Mouse (Mus musculus): ENCODE data around the gene Pcgf3. TPM values are rescaled to one million over a fixed set of nuclear protein-coding genes. Genes with fewer than 3 reads are reported as not detected.

Gene Pcgf3
- polyA plus RNA-seq, 1 experiment from 2014 or later = 30.8 TPM

DNA sequence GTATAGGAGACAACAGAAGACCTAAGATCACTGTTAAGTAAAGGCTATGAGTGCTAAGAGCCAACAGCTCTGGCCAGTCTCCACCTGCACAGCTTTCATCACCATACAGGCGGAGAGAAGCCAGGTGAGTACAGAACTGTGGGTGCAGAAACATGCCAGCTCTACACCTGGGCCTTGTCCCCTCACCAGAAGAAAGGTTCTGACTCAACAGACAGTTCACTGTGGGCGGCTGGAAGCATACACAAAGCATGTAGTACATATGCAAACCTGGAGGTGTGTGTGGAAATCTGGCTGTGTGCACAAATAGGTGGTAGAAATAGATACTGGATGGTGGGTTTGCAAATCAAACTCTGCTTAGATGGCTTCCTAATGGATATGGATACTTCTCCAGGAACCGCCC, 61.6 kb downstream of the Pcgf3 start:
- H3K36me3 ChIP-seq (ENCODE audit: poor library complexity, severe bottlenecking) = peaks cover 6% of the 10 kb centered on the region; the same call in 1 of the 2 replicates
- H3K27me3 ChIP-seq = no peaks in the 10 kb centered on the region
- no peak overlapping the region for H3K4me2 ChIP-seq
- no peak for ATAC-seq
- no peak overlapping the region for H3K4me3 ChIP-seq
- no peaks in the 10 kb centered on the region for H3K9me3 ChIP-seq (replicated peaks)
- H3K4me1 ChIP-seq = no peaks in the 10 kb centered on the region
- no peak overlapping the region for H3K27ac ChIP-seq
- H3K9ac ChIP-seq = no peak overlapping the region
- 85% methylated on average over 3 of the region's 3 CpGs for WGBS

DNA sequence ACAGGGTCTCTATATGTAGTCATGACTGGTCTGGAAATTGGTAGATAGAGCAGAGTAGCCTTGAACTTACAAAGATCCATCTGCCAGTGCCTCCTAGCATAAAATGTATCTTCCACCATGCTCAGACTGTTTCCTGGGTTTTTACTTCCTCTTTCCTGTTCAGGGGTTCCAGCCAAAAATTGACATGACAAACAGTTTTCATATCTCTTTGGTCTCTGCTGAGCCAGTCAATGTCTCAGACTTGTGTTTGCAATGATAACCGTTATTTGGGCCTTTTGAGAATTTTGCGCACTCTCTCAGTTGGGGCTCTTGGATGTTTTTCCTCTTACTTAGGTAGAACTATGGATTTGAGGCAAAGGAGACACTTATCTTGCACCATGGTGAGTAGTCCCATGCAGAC, 73.2 kb downstream of the Pcgf3 start:
- Histone ChIP-seq H3K4me2 (no peak overlapping the region), H3K9ac (no peak overlapping the region), H3K36me3 (ENCODE audit: poor library complexity, severe bottlenecking) (peaks cover 8% of the 10 kb centered on the region), H3K4me3 (no peak overlapping the region), H3K9me3 (replicated peaks) (peaks cover 13% of the 10 kb centered on the region), H3K4me1 (no peaks in the 10 kb centered on the region), H3K27me3 (no peaks in the 10 kb centered on the region), H3K27ac (no peak overlapping the region)
- ATAC-seq = no peak
- 100% methylated on average over 2 of the region's 2 CpGs for WGBS

- Histone ChIP-seq H3K4me3 (no peak overlapping the region), H3K9ac (no peak overlapping the region), H3K36me3 (ENCODE audit: poor library complexity, severe bottlenecking) (no peaks in the 10 kb centered on the region), H3K4me2 (no peak overlapping the region), H3K27me3 (peaks cover 8% of the 10 kb centered on the region), H3K9me3 (replicated peaks) (no peaks in the 10 kb centered on the region), H3K4me1 (no peaks in the 10 kb centered on the region), H3K27ac (no peak overlapping the region)
- no peak for ATAC-seq
- WGBS = 77% methylated on average over 7 of the region's 7 CpGs
Observed at GRCm38 (mm10) chr5:108543516-108544291, 82.7 kb downstream of the Pcgf3 start.

DNA sequence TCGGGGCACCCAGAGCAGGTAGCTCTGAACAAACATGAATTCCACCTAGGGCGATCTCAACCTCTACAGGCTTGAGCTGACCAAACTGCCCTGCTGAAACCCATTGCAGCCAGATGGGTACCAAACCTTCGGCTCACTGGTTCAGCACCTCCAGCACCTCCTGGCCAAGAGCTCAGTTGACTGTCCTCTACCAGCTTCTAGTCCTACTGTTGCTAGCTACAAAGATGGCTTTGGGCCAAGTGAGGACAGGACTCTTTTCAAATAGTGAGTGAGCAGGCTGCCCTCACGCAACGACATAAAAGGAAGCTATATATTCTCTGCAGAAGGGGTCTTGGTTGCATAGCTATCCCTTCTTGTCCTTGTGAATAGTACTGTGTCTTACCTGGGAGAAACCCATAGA, 86.6 kb downstream of the Pcgf3 start:
- ATAC-seq = no peak
- Histone ChIP-seq H3K27ac (no peak overlapping the region), H3K4me1 (peaks cover 15% of the 10 kb centered on the region), H3K9me3 (replicated peaks) (no peaks in the 10 kb centered on the region), H3K4me2 (no peak overlapping the region), H3K9ac (no peak overlapping the region), H3K4me3 (no peak overlapping the region), H3K36me3 (ENCODE audit: poor library complexity, severe bottlenecking) (no peaks in the 10 kb centered on the region), H3K27me3 (peaks cover 40% of the 10 kb centered on the region)
- 90% methylated on average over 5 of the region's 5 CpGs for WGBS

GRCm38 (mm10) chr5:108549137-108549488, 88.1 kb downstream of the Pcgf3 start:
- H3K27ac ChIP-seq = no peak overlapping the region
- 18% methylated on average over 7 of the region's 7 CpGs for WGBS
- H3K4me1 ChIP-seq = peaks cover 15% of the 10 kb centered on the region
- peak overlapping the region; percentile 68 for H3K9ac ChIP-seq
- peak overlapping the region; percentile 53 for H3K4me3 ChIP-seq
- H3K9me3 ChIP-seq (replicated peaks) = no peaks in the 10 kb centered on the region
- H3K27me3 ChIP-seq = peaks cover 45% of the 10 kb centered on the region
- no peak for ATAC-seq
- H3K4me2 ChIP-seq = peak overlapping the region; percentile 84
- no peaks in the 10 kb centered on the region for H3K36me3 ChIP-seq (ENCODE audit: poor library complexity, severe bottlenecking)

DNA sequence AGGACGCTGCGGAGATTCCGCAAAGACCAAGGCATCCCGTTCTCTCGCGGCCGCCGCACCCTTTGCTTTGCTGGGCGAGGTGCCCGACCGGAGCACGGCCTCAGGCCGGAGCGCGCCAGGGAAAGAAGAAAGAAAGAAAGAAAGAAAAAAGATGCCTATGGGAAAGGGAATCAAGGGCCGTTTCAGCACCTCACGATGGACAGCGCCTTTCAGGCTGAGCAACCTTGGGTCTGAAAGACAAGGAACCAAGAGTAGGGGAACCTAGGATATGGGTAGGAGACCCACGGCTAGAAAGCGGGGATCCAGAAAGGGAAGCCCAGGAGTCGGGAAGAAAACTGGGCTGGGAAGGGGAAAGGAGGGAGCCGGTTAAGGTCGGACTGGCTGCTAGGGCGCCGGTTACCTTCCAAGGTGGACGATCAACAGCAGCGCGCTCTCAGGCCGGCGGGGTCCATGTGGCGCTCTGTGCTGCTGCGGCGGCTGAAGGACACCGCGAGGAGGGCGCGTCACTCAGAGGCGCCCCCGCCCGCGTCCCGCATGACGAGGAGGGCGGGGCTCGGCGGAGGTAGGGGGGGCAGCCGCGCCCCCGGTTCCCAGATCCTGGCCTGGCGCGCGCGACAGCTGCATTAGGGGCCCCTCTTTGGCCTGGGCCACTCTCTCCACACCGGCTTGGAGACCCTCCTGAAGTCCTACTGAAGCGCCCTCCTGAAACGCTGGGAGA, 88.6 kb downstream of the Pcgf3 start, which contains the start of gene Cplx1:
Gene Cplx1 (minus strand): TSS at position 536 of the 718 bp plus-strand sequence.
- H3K36me3 ChIP-seq (ENCODE audit: poor library complexity, severe bottlenecking) = no peaks in the 10 kb centered on the region
- peak within 1 kb of the TSS; percentile 53 for H3K4me3 ChIP-seq
- H3K4me2 ChIP-seq = peak within 1 kb of the TSS; percentile 84
- peak; percentile 90 for ATAC-seq
- under 1% methylated on average over 56 of the region's 56 CpGs for WGBS
- peak within 1 kb of the TSS; percentile 68 for H3K9ac ChIP-seq
- H3K9me3 ChIP-seq (replicated peaks) = no peaks in the 10 kb centered on the region
- peaks cover 15% of the 10 kb centered on the region for H3K4me1 ChIP-seq
- peaks cover 45% of the 10 kb centered on the region for H3K27me3 ChIP-seq
- H3K27ac ChIP-seq = no peak within 1 kb of the TSS

DNA sequence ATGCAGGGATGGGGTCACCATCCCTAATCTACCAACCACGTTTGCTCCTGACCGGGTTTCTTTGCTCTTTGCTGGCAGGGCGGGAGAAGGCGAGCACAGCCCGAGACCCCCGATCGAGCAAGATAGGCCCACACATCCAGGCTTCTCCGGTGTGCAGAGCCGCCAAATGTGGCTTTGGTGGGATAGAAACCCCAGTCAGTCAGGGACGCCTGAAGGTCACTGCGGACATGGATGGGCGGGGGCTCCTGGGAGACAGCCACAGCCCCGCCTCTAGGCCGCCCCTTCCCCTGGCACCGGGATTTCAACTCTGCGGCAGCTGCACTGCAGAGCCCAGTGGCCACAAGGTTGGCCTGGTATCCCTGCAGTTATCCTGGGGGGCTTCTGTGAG, 89.2 kb downstream of the Pcgf3 start:
- 1% methylated on average over 16 of the region's 16 CpGs for WGBS
- ATAC-seq = peak; percentile 63
- H3K27me3 ChIP-seq = peaks cover 49% of the 10 kb centered on the region

DNA sequence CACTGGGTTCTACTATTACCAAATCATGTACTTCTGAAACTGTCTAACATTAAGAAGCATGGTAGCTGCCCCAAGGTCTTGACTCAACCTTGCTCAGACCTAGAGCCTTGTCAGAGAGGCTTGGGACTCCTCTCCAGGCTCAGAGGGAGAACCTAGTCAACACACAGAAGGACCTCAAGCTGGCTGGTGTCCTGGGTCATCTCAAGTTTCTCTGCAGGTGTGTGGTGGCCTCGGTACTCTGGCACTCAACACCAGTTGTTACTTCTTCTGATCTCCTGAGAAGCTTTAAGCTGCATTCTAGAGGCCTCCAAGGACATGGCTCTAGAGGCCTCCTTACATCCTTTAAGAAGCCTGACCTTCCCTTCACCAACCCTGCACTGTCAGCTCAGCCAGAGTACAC, 93.0 kb downstream of the Pcgf3 start:
- ATAC-seq = no peak
- Histone ChIP-seq H3K36me3 (ENCODE audit: poor library complexity, severe bottlenecking) (no peaks in the 10 kb centered on the region), H3K9ac (no peak overlapping the region), H3K9me3 (replicated peaks) (no peaks in the 10 kb centered on the region), H3K4me3 (no peak overlapping the region), H3K4me1 (peaks cover 14% of the 10 kb centered on the region), H3K4me2 (no peak overlapping the region), H3K27me3 (peaks cover 38% of the 10 kb centered on the region), H3K27ac (no peak overlapping the region)
- 93% methylated on average over 1 of the region's 1 CpGs for WGBS

More for the DNA sequence above, 89.2 kb downstream of the Pcgf3 start:
- Histone ChIP-seq H3K9ac (peak overlapping the region; percentile 68), H3K36me3 (ENCODE audit: poor library complexity, severe bottlenecking) (no peaks in the 10 kb centered on the region), H3K4me1 (peaks cover 15% of the 10 kb centered on the region), H3K4me2 (peak overlapping the region; percentile 84), H3K4me3 (peak overlapping the region; percentile 53), H3K9me3 (replicated peaks) (no peaks in the 10 kb centered on the region), H3K27ac (no peak overlapping the region)

Other genes with a start within 250 kb of the Pcgf3 start
- 47.0 and 48.8 TPM in 2 replicates for gene Dr1, start 192.3 kb upstream of the Pcgf3 start, polyA plus RNA-seq (2015; fragmentation: Nextera tagmentation; extraction: Ambion mirVana)
- 6.0 and 6.7 TPM in 2 replicates for gene Pigg, start 148.6 kb upstream of the Pcgf3 start, polyA plus RNA-seq (2015; fragmentation: Nextera tagmentation; extraction: Ambion mirVana)
- 0.28 and 0.31 TPM in 2 replicates for gene Gm42517, start 93.3 kb upstream of the Pcgf3 start, polyA plus RNA-seq (2015; fragmentation: Nextera tagmentation; extraction: Ambion mirVana)
- 0.32 and 0.38 TPM in 2 replicates for gene Pde6b, start 72.8 kb upstream of the Pcgf3 start, polyA plus RNA-seq (2015; fragmentation: Nextera tagmentation; extraction: Ambion mirVana)
- gene Atp5k, start 26.8 kb upstream of the Pcgf3 start, polyA plus RNA-seq (2015; fragmentation: Nextera tagmentation; extraction: Ambion mirVana) = 418 and 500 TPM in 2 replicates
- 0.06 and 0.17 TPM in 2 replicates for gene Mfsd7a, start 12.3 kb upstream of the Pcgf3 start, polyA plus RNA-seq (2015; fragmentation: Nextera tagmentation; extraction: Ambion mirVana)
- 31.4 and 33.8 TPM in 2 replicates for gene Cplx1, start 88.8 kb downstream of the Pcgf3 start, polyA plus RNA-seq (2015; fragmentation: Nextera tagmentation; extraction: Ambion mirVana)
- gene Gak, start 168.5 kb downstream of the Pcgf3 start, polyA plus RNA-seq (2015; fragmentation: Nextera tagmentation; extraction: Ambion mirVana) = 45.3 and 50.5 TPM in 2 replicates
- gene Tmem175, start 168.5 kb downstream of the Pcgf3 start, polyA plus RNA-seq (2015; fragmentation: Nextera tagmentation; extraction: Ambion mirVana) = 19.9 and 20.0 TPM in 2 replicates
- gene Idua, start 199.1 kb downstream of the Pcgf3 start, polyA plus RNA-seq (2015; fragmentation: Nextera tagmentation; extraction: Ambion mirVana) = 7.7 and 7.9 TPM in 2 replicates
- gene Dgkq, start 208.4 kb downstream of the Pcgf3 start, polyA plus RNA-seq (2015; fragmentation: Nextera tagmentation; extraction: Ambion mirVana) = 13.7 and 19.0 TPM in 2 replicates
- gene Slc26a1, start 214.3 kb downstream of the Pcgf3 start, polyA plus RNA-seq (2015; fragmentation: Nextera tagmentation; extraction: Ambion mirVana) = 1.5 and 1.6 TPM in 2 replicates
- gene Fgfrl1, start 231.2 kb downstream of the Pcgf3 start, polyA plus RNA-seq (2015; fragmentation: Nextera tagmentation; extraction: Ambion mirVana) = 5.5 and 5.6 TPM in 2 replicates